Mouse (Mus musculus): ENCODE data around the gene Olfr69. TPM values are rescaled to one million over a fixed set of nuclear protein-coding genes. Genes with fewer than 3 reads are reported as not detected.

Olfr69 gene
- polyA plus RNA-seq, 1 experiment from 2014 or later: not detected

Other genes with a start within 250 kb of the Olfr69 start
- gene Olfr612, start 228.9 kb downstream of the Olfr69 start, polyA plus RNA-seq (2015; fragmentation: Nextera tagmentation; extraction: Ambion mirVana): not detected in 2 replicates
- gene Olfr613, start 223.5 kb downstream of the Olfr69 start, polyA plus RNA-seq (2015; fragmentation: Nextera tagmentation; extraction: Ambion mirVana): not detected in 2 replicates
- not detected in 2 replicates for gene Olfr615, start 215.5 kb downstream of the Olfr69 start, polyA plus RNA-seq (2015; fragmentation: Nextera tagmentation; extraction: Ambion mirVana)
- gene Olfr616, start 202.5 kb downstream of the Olfr69 start, polyA plus RNA-seq (2015; fragmentation: Nextera tagmentation; extraction: Ambion mirVana): not detected in 2 replicates
- not detected in 2 replicates for gene Olfr617, start 198.5 kb downstream of the Olfr69 start, polyA plus RNA-seq (2015; fragmentation: Nextera tagmentation; extraction: Ambion mirVana)
- gene Olfr618, start 181.5 kb downstream of the Olfr69 start, polyA plus RNA-seq (2015; fragmentation: Nextera tagmentation; extraction: Ambion mirVana): not detected in 2 replicates
- not detected in 2 replicates for gene Olfr619, start 171.0 kb downstream of the Olfr69 start, polyA plus RNA-seq (2015; fragmentation: Nextera tagmentation; extraction: Ambion mirVana)
- gene Olfr620, start 159.1 kb downstream of the Olfr69 start, polyA plus RNA-seq (2015; fragmentation: Nextera tagmentation; extraction: Ambion mirVana): not detected in 2 replicates
- gene Olfr622, start 128.9 kb downstream of the Olfr69 start, polyA plus RNA-seq (2015; fragmentation: Nextera tagmentation; extraction: Ambion mirVana): not detected in 2 replicates
- gene Olfr623, start 107.9 kb downstream of the Olfr69 start, polyA plus RNA-seq (2015; fragmentation: Nextera tagmentation; extraction: Ambion mirVana): not detected in 2 replicates
- gene Olfr624, start 100.4 kb downstream of the Olfr69 start, polyA plus RNA-seq (2015; fragmentation: Nextera tagmentation; extraction: Ambion mirVana): 0.03 and 0.04 TPM in 2 replicates
- not detected in 2 replicates for gene Olfr625-ps1, start 88.9 kb downstream of the Olfr69 start, polyA plus RNA-seq (2015; fragmentation: Nextera tagmentation; extraction: Ambion mirVana)
- gene Olfr243, start 56.9 kb downstream of the Olfr69 start, polyA plus RNA-seq (2015; fragmentation: Nextera tagmentation; extraction: Ambion mirVana): not detected in 2 replicates
- gene Olfr628, start 41.2 kb downstream of the Olfr69 start, polyA plus RNA-seq (2015; fragmentation: Nextera tagmentation; extraction: Ambion mirVana): not detected in 2 replicates
- not detected in 2 replicates for gene Olfr629, start 26.7 kb downstream of the Olfr69 start, polyA plus RNA-seq (2015; fragmentation: Nextera tagmentation; extraction: Ambion mirVana)
- not detected in 2 replicates for gene Olfr630, start 14.3 kb downstream of the Olfr69 start, polyA plus RNA-seq (2015; fragmentation: Nextera tagmentation; extraction: Ambion mirVana)
- not detected in 2 replicates for gene Olfr68, start 8.1 kb upstream of the Olfr69 start, polyA plus RNA-seq (2015; fragmentation: Nextera tagmentation; extraction: Ambion mirVana)
- not detected in 2 replicates for gene Olfr67, start 20.2 kb upstream of the Olfr69 start, polyA plus RNA-seq (2015; fragmentation: Nextera tagmentation; extraction: Ambion mirVana)
- gene Hbb-bt, start 42.4 kb upstream of the Olfr69 start, polyA plus RNA-seq (2015; fragmentation: Nextera tagmentation; extraction: Ambion mirVana): 3,099 and 5,430 TPM in 2 replicates
- 8,336 and 14,080 TPM in 2 replicates for gene Hbb-bs, start 56.5 kb upstream of the Olfr69 start, polyA plus RNA-seq (2015; fragmentation: Nextera tagmentation; extraction: Ambion mirVana)
- gene Hbb-bh2, start 68.9 kb upstream of the Olfr69 start, polyA plus RNA-seq (2015; fragmentation: Nextera tagmentation; extraction: Ambion mirVana): not detected in 2 replicates
- gene Hbb-bh1, start 71.6 kb upstream of the Olfr69 start, polyA plus RNA-seq (2015; fragmentation: Nextera tagmentation; extraction: Ambion mirVana): 4.5 and 5.1 TPM in 2 replicates
- 247 and 357 TPM in 2 replicates for gene Hbb-y, start 81.6 kb upstream of the Olfr69 start, polyA plus RNA-seq (2015; fragmentation: Nextera tagmentation; extraction: Ambion mirVana)
- not detected in 2 replicates for gene Olfr66, start 114.7 kb upstream of the Olfr69 start, polyA plus RNA-seq (2015; fragmentation: Nextera tagmentation; extraction: Ambion mirVana)
- gene Olfr64, start 122.9 kb upstream of the Olfr69 start, polyA plus RNA-seq (2015; fragmentation: Nextera tagmentation; extraction: Ambion mirVana): not detected in 2 replicates
- not detected in 2 replicates for gene Olfr65, start 131.9 kb upstream of the Olfr69 start, polyA plus RNA-seq (2015; fragmentation: Nextera tagmentation; extraction: Ambion mirVana)
- gene Olfr631, start 157.2 kb upstream of the Olfr69 start, polyA plus RNA-seq (2015; fragmentation: Nextera tagmentation; extraction: Ambion mirVana): not detected in 2 replicates
- gene Olfr632, start 162.8 kb upstream of the Olfr69 start, polyA plus RNA-seq (2015; fragmentation: Nextera tagmentation; extraction: Ambion mirVana): not detected in 2 replicates
- gene Olfr633, start 172.8 kb upstream of the Olfr69 start, polyA plus RNA-seq (2015; fragmentation: Nextera tagmentation; extraction: Ambion mirVana): not detected in 2 replicates
- gene Olfr635, start 199.6 kb upstream of the Olfr69 start, polyA plus RNA-seq (2015; fragmentation: Nextera tagmentation; extraction: Ambion mirVana): not detected in 2 replicates
- not detected in 2 replicates for gene Olfr638, start 227.2 kb upstream of the Olfr69 start, polyA plus RNA-seq (2015; fragmentation: Nextera tagmentation; extraction: Ambion mirVana)
- gene Olfr639, start 245.7 kb upstream of the Olfr69 start, polyA plus RNA-seq (2015; fragmentation: Nextera tagmentation; extraction: Ambion mirVana): not detected in 2 replicates